Mouse (Mus musculus) MEL (cell line): ENCODE measurements around the gene Lrrc32. TPM values are rescaled to one million over a fixed set of nuclear protein-coding genes. Genes with fewer than 3 reads are reported as not detected.

Experiments used
- DNase-seq: peaks from one replicate; pipeline ENCODE4 v3.0.0; 2011; ENCODE audit warnings: low read depth, low spot score
- H3K27ac ChIP-seq: 2 replicates; pipeline ENCODE4 v1.5.1; 2012; ENCODE audit warnings: low read depth, mild to moderate bottlenecking, control low read depth, low read length, moderate library complexity; ENCODE audit not compliant: control insufficient read depth
- H3K27me3 ChIP-seq, 2 experiments: fragments of 150-350 bp in 1 of 2; sonication (generic) in 1 of 2; 2 replicates each; pipeline ENCODE4 v1.6.1; 2012; ENCODE audit warnings: low read length in 2 of 2, mild to moderate bottlenecking in 2 of 2, improper control_type of control experiment in 1 of 2, moderate library complexity in 1 of 2; ENCODE audit not compliant: insufficient read depth in 2 of 2, control insufficient read depth in 1 of 2
- H3K36me3 ChIP-seq, 2 experiments: 2 replicates each; pipeline ENCODE4 v1.6.1; 2012 to 2014; ENCODE audit warnings: low read length in 2 of 2, improper control_type of control experiment in 1 of 2, inconsistent platforms in 1 of 2, mild to moderate bottlenecking in 1 of 2; ENCODE audit not compliant: insufficient read depth in 2 of 2, control insufficient read depth in 1 of 2
- H3K4me1 ChIP-seq, 2 experiments: fragments of 150-350 bp in 1 of 2; sonication (generic) in 1 of 2; 2 replicates each; pipeline ENCODE4 v1.6.1; 2012; ENCODE audit warnings: low read length in 2 of 2, improper control_type of control experiment in 1 of 2, mild to moderate bottlenecking in 1 of 2; ENCODE audit not compliant: insufficient read depth in 2 of 2, control insufficient read depth in 1 of 2
- H3K4me3 ChIP-seq, 2 experiments: fragments of 150-350 bp in 1 of 2; sonication (generic) in 1 of 2; 2 replicates each; pipeline ENCODE4 v1.5.1; 2012; ENCODE audit warnings: low read depth in 2 of 2, low read length in 2 of 2, mild to moderate bottlenecking in 2 of 2, moderate library complexity in 2 of 2, control low read depth in 1 of 2, improper control_type of control experiment in 1 of 2; ENCODE audit not compliant: control insufficient read depth in 1 of 2, insufficient read depth in 1 of 2
- H3K79me2 ChIP-seq: 2 replicates; pipeline ENCODE4 v1.6.1; 2012; ENCODE audit warnings: mild to moderate bottlenecking, low read length, moderate library complexity; ENCODE audit not compliant: control insufficient read depth, poor library complexity, insufficient read depth
- H3K9ac ChIP-seq: 2 replicates; pipeline ENCODE4 v1.6.1; 2012; ENCODE audit warnings: low read depth, mild to moderate bottlenecking, control low read depth, low read length, moderate library complexity; ENCODE audit not compliant: control insufficient read depth, poor library complexity, severe bottlenecking
- H3K9me3 ChIP-seq: fragments of 150-350 bp; sonication (generic); replicated peaks from 2 replicates; pipeline ENCODE4 v1.6.1; 2012; ENCODE audit warnings: mild to moderate bottlenecking, low read length, improper control_type of control experiment, moderate library complexity; ENCODE audit not compliant: insufficient read depth
- CHD1 ChIP-seq: IDR thresholded peaks from 2 replicates; pipeline ENCODE4 v1.6.1; 2012; ENCODE audit warnings: low read depth, mild to moderate bottlenecking, inconsistent platforms, low read length, improper control_type of control experiment
- E2F4 ChIP-seq: IDR thresholded peaks from 2 replicates; pipeline ENCODE4 v1.6.1; 2011; ENCODE audit warnings: low read depth, low read length, improper control_type of control experiment, borderline replicate concordance
- ELF1 ChIP-seq: IDR thresholded peaks from 2 replicates; pipeline ENCODE4 v1.6.1; 2014; ENCODE audit warnings: low read depth, mild to moderate bottlenecking, inconsistent platforms, low read length, improper control_type of control experiment, moderate library complexity
- EP300 ChIP-seq, 2 experiments: IDR thresholded peaks; 2 replicates each; pipeline ENCODE4 v1.6.1; 2011; ENCODE audit warnings: improper control_type of control experiment in 2 of 2, low read length in 2 of 2, low read depth in 1 of 2, mild to moderate bottlenecking in 1 of 2
- JUND ChIP-seq: IDR thresholded peaks from 2 replicates; pipeline ENCODE4 v1.6.1; 2011; ENCODE audit warnings: low read depth, mild to moderate bottlenecking, improper control_type of control experiment, low read length
- MEF2A ChIP-seq: IDR thresholded peaks from 2 replicates; pipeline ENCODE4 v1.6.1; 2014; ENCODE audit warnings: low read depth, mild to moderate bottlenecking, inconsistent platforms, low read length, improper control_type of control experiment; ENCODE audit not compliant: poor library complexity, insufficient replicate concordance, severe bottlenecking; ENCODE audit errors: extremely low read depth
- NELFE ChIP-seq: IDR thresholded peaks from 2 replicates; pipeline ENCODE4 v1.6.1; 2011; ENCODE audit warnings: low read depth, low read length, improper control_type of control experiment
- NRF1 ChIP-seq: IDR thresholded peaks from 2 replicates; pipeline ENCODE4 v1.6.1; 2014; ENCODE audit warnings: low read depth, mild to moderate bottlenecking, inconsistent platforms, low read length, improper control_type of control experiment, moderate library complexity; ENCODE audit not compliant: poor library complexity, insufficient read depth, severe bottlenecking
- POLR2AphosphoS2 ChIP-seq: IDR thresholded peaks from 2 replicates; pipeline ENCODE4 v1.6.1; 2011; ENCODE audit warnings: low read length, improper control_type of control experiment
- POLR2AphosphoS5 ChIP-seq: IDR thresholded peaks from 2 replicates; pipeline ENCODE4 v1.6.1; 2012; ENCODE audit warnings: low read depth, borderline replicate concordance, mild to moderate bottlenecking, inconsistent platforms, low read length, moderate library complexity, mixed read lengths
- RCOR1 ChIP-seq: IDR thresholded peaks from 2 replicates; pipeline ENCODE4 v1.6.1; 2012; ENCODE audit warnings: low read depth, mild to moderate bottlenecking, inconsistent platforms, low read length, improper control_type of control experiment
- SIN3A ChIP-seq: IDR thresholded peaks from 2 replicates; pipeline ENCODE4 v1.6.1; 2012; ENCODE audit warnings: low read length, improper control_type of control experiment, inconsistent platforms
- TAL1 ChIP-seq: IDR thresholded peaks from 2 replicates; pipeline ENCODE4 v1.6.1; 2012; ENCODE audit warnings: mild to moderate bottlenecking, inconsistent platforms, low read length, moderate library complexity, mixed read lengths
- TBP ChIP-seq: IDR thresholded peaks from 2 replicates; pipeline ENCODE4 v1.8.0; 2011; ENCODE audit warnings: low read depth, low read length, improper control_type of control experiment
- UBTF ChIP-seq: IDR thresholded peaks from 2 replicates; pipeline ENCODE4 v1.6.1; 2012; ENCODE audit warnings: low read depth, mild to moderate bottlenecking, inconsistent platforms, low read length, improper control_type of control experiment, moderate library complexity, borderline replicate concordance; ENCODE audit not compliant: insufficient read depth
- ZNF384 ChIP-seq: IDR thresholded peaks from 2 replicates; pipeline ENCODE4 v1.6.1; 2012; ENCODE audit warnings: low read depth, mild to moderate bottlenecking, inconsistent platforms, low read length, improper control_type of control experiment
- polyA plus RNA-seq, 2 experiments: library from polyadenylated mRNA; stranded (reverse) in 1 of 2; unstranded in 1 of 2; fragments of >175 nt in 1 of 2; fragments of >200 nt in 1 of 2; gene quantifications; 2 replicates each; pipeline versions ENCODE4 v1.2.1 to v1.2.4; 2012; ENCODE audit warnings: low replicate concordance in 2 of 2, low read depth in 1 of 2; ENCODE audit not compliant: insufficient read length in 2 of 2, insufficient read depth in 1 of 2, missing spikeins in 1 of 2
- total RNA-seq: library from RNA; depleted of rRNA; stranded (reverse); fragments of 300-350 nt; gene quantifications from 2 replicates; pipeline ENCODE4 v1.2.3, GENCODE M21; 2012

Lrrc32 gene
- total and polyA plus RNA-seq, 3 experiments = not detected

GRCm38 (mm10) chr7:98485508-98485907 is 3.6 kb upstream of the Lrrc32 start:
- no peaks in the 10 kb centered on the region for H3K4me1 ChIP-seq
- TF ChIP-seq CHD1 (no peak), SIN3A (no peak), UBTF (no peak), ZNF384 (no peak), RCOR1 (no peak), TBP (no peak), NRF1 (no peak), POLR2AphosphoS2 (no peak), NELFE (no peak), POLR2AphosphoS5 (no peak), E2F4 (no peak), JUND (no peak), EP300 (IDR thresholded peaks at IDR 0.05; ENCODE audit: low read depth in 1 of 2, low read length in 2 of 2) (no peak), MEF2A (no peak)
- TF ChIP-seq, all 39 proteins: peak for 0
- H3K27me3 ChIP-seq = no peaks in the 10 kb centered on the region; a peak in 2 of 4 replicates

GRCm38 (mm10) chr7:98486471-98486917 is 2.6 kb upstream of the Lrrc32 start:
- no peaks in the 10 kb centered on the region; a peak in 2 of 4 replicates for H3K27me3 ChIP-seq
- H3K4me3 ChIP-seq = no peak overlapping the region
- H3K4me1 ChIP-seq = no peaks in the 10 kb centered on the region
- no peaks in the 10 kb centered on the region for H3K36me3 ChIP-seq
- no peak for DNase-seq
- H3K9me3 ChIP-seq = no peaks in the 10 kb centered on the region
- H3K79me2 ChIP-seq = no peaks in the 10 kb centered on the region
- H3K9ac ChIP-seq = no peak overlapping the region
- no peak overlapping the region for H3K27ac ChIP-seq
- no peak for TF ChIP-seq JUND
- no peak for TF ChIP-seq ELF1
- no peak for TF ChIP-seq TAL1

More at GRCm38 (mm10) chr7:98485508-98485907, 3.6 kb upstream of the Lrrc32 start:
- DNase-seq = no peak
- H3K27ac ChIP-seq = no peak overlapping the region
- H3K4me3 ChIP-seq = no peak overlapping the region
- no peaks in the 10 kb centered on the region for H3K79me2 ChIP-seq
- no peaks in the 10 kb centered on the region for H3K36me3 ChIP-seq
- no peak overlapping the region for H3K9ac ChIP-seq
- no peaks in the 10 kb centered on the region for H3K9me3 ChIP-seq
